Mouse (Mus musculus): Measurements from ENCODE around the gene Slc6a19. TPM values are rescaled to one million over a fixed set of nuclear protein-coding genes. Genes with fewer than 3 reads are reported as not detected.

The Slc6a19 gene
- total RNA-seq, 1 experiment from 2014 or later, result 0.37 TPM

DNA sequence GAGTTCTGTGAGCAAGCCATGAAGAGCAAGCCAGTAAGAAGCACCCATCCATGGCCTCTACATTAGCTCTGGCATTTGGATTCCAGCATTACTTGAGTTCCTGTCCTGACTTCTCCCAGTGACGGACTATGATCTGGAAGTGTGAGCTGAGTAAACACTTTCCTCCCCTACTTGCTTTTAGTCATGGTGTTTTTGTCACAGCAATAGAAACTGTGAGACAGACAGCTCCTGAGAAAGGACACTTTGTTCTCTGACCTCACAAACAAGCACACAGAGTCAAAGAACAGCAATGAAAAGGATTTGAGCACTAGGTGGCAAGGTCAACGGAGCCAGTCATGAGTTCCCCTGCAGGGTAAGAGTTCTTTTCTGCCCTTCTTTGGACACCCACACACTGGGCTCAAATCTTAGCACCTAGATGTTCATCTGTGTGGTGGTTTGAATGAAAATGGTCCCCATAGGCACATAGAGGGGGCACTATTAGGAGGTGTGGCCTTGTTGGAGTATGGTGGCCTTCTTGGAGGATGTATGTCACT lies 44.4 kb downstream of the Slc6a19 start:
- no peak for DNase-seq

- no peak for DNase-seq
Observed at GRCm38 (mm10) chr13:73658953-73659352, 45.7 kb downstream of the Slc6a19 start.

- DNase-seq, result peak; percentile 33
Observed at GRCm38 (mm10) chr13:73654976-73655375, 49.7 kb downstream of the Slc6a19 start.

GRCm38 (mm10) chr13:73653266-73653665 lies 51.4 kb downstream of the Slc6a19 start:
- no peak for DNase-seq

- DNase-seq, result peak; percentile 81
Observed at GRCm38 (mm10) chr13:73646397-73647087, 58.1 kb downstream of the Slc6a19 start.

GRCm38 (mm10) chr13:73641296-73641695 lies 63.4 kb downstream of the Slc6a19 start:
- DNase-seq, result no peak

GRCm38 (mm10) chr13:73637826-73638225 lies 66.8 kb downstream of the Slc6a19 start:
- no peak for DNase-seq

GRCm38 (mm10) chr13:73631837-73632236 lies 72.8 kb downstream of the Slc6a19 start:
- DNase-seq, result no peak

Other genes starting within 250 kb of the Slc6a19 start
- gene Lpcat1, start 237.7 kb downstream of the Slc6a19 start, total RNA-seq (2021), result 17.3 and 18.9 TPM in 2 replicates
- gene Slc6a3, start 168.1 kb downstream of the Slc6a19 start, total RNA-seq (2021), result 0.11 TPM in 1 of 2 replicates, not detected in the other
- gene Clptm1l, start 100.9 kb downstream of the Slc6a19 start, total RNA-seq (2021), result 106 and 122 TPM in 2 replicates
- gene Tert, start 78.0 kb downstream of the Slc6a19 start, total RNA-seq (2021), result 5.7 and 6.5 TPM in 2 replicates
- not detected in 2 replicates for gene Slc6a18, start 26.8 kb downstream of the Slc6a19 start, total RNA-seq (2021)
- gene Slc12a7, start 28.2 kb upstream of the Slc6a19 start, total RNA-seq (2021), result 32.3 and 34.2 TPM in 2 replicates
- gene Nkd2, start 142.8 kb upstream of the Slc6a19 start, total RNA-seq (2021), result 1.9 and 2.7 TPM in 2 replicates
- 2.6 and 4.6 TPM in 2 replicates for gene Trip13, start 232.9 kb upstream of the Slc6a19 start, total RNA-seq (2021)
- gene Brd9, start 232.9 kb upstream of the Slc6a19 start, total RNA-seq (2021), result 28.5 and 31.8 TPM in 2 replicates

Measured in adrenal gland, postnatal 14 days (tissue).